Mouse (Mus musculus) cerebellum, postnatal 10 days (tissue): ENCODE data around the gene Pxdn.
A peak's percentile ranks its signal among the peaks of the same experiment; 100 is the strongest.

Source experiments
- DNase-seq, 2 experiments: peaks; one replicate each; pipeline ENCODE4 v3.0.0; 2021; ENCODE audit warnings: mixed read lengths in 2 of 2

The Pxdn gene

DNA sequence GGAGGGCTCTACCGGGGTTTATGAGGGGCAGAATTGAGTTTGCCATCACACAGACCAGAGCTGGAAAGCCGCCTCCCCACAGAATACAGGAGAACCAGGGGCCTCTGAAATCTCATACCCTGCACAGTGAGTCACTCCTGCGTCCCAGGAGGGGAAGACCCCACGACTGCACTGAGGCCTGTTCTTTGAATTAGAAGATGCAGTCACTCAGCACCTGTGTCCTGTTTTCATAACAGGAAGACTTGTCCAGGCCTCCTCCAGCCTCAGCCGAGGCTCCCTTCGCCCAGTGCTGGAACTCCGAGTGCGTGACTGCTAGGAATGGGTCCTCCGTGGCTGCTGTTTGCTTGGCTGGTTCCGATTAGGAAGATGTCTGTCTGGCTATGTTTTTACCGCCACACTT, 16.6 kb downstream of the Pxdn start:
- DNase-seq, result no peak

DNA sequence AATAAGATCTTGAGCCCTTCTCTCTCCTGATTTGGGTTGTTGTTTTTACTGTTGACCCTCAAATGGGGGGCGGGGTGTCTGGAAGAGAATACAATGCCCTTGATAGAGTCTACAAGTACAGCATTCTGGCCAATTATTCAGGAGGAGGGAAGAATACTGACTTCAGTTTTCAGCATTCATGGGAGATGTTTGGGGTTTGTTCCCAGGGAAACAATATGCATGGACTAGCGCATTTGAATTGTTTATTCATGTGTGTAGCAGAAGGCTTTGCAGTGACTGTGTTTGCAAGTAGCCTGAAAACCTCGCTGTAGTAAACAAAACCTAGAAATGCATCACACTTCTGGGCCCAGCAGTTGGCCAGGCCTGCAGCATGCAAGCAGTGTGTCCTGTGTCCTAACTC, 17.1 kb downstream of the Pxdn start:
- no peak for DNase-seq

DNA sequence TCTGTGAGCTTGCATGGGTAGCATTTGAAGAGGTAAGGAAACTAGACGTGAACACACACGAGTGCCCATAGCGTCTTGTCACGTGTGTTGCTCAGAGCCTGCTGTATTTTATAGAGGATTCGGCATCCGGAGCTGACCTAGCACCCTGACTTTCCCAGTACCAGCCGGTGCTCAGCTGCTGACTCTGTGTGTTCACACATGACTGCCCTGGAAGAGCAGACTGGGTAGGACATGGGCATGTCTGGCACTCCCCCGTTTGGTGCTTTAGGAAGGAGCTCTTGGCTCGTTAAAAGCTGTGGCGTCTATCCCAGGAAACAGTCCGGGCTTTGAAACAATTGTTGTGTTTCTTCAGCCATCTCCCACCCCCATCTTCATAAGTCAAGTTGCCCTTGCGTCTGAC, 19.6 kb downstream of the Pxdn start:
- peak; percentile 63 to 72 for DNase-seq

DNA sequence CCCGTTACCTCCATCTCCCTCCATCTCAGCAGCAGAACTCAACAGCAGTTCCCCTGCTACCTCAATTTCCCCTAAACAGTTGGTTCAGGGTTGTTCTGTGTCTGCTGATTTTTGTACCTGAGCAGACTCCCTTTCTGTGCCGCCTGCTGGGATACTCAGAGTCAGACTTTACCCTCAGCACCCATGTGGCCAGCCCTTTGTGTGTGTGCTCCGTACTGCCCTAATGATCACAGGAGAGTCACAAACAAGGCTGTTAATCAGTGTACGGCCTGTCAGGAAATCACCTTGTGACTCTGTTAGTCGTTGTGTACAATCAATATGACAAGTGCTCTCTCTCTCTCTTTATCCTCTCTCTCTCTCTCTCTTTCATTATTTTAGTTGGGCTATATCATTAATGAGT, 21.2 kb downstream of the Pxdn start:
- no peak for DNase-seq

DNA sequence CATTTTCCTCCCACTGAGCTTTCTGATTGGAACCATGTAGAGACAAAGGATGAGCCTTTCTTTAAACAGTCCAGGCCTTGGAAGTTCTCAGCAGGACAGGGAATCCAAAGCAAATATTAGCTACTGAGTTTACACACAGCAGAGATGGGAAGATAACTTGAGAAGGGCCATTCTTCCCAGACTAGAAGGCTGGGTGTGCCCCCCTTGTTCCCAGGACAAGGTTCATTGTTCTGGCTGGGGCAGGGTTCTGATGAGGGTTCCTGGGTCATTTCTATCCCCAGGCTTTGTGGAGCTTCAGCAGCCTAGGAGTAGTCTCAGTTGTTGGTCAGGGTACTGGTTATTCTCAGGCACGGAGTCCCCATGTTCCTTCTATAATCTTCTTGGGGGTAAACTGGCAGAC, 23.6 kb downstream of the Pxdn start:
- no peak for DNase-seq

DNA sequence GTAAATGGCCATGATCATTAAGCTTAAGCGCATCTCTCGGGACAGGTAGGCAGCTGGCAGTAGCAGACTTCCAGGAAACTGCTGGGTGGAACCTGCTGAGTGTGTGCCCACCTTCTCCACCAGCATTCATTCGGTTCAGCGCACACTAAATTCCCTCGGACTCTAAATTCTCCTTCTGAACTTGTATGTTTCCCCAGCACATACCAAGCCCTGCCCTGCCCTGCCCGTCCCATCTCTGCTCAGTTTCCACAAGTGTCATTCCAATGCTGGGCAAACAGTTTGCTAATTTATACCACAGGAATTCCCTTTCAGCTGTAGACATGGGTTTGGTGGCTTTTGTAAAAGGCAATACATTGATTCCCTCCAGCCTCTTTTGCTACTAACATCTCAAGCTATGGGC, 27.6 kb downstream of the Pxdn start:
- DNase-seq, result no peak

DNA sequence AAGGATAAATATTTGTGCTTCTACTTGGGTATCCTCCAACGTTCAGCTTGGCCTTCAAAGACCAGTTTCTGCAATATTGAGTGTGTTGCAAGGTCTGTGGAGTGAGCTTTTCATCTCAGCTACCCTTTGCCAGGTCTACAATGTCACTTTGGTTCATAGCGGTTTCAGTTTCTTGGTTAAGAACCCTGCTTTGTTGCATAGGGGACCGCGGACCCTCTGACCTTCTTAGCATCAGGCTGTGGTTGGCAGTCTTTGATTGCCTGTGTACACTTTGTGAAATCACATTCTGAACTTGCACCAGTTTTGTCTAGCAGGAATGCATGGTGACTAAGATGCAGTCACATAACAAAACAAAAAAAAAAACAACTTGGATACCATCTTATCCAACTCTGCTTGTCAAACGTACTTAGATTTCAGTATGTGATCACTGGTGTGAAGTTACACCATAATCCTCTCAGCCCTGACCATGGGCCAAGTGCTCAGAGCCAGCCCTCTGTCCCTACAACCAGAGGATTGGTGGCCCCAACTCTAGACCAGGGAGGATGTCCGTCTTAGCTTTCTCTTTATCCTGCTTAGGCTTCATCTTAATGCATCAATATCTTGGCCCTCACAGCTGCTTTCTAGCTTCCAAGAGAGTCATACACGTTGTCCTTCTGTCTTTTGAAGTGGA, 34.5 kb downstream of the Pxdn start:
- DNase-seq, result no peak

DNA sequence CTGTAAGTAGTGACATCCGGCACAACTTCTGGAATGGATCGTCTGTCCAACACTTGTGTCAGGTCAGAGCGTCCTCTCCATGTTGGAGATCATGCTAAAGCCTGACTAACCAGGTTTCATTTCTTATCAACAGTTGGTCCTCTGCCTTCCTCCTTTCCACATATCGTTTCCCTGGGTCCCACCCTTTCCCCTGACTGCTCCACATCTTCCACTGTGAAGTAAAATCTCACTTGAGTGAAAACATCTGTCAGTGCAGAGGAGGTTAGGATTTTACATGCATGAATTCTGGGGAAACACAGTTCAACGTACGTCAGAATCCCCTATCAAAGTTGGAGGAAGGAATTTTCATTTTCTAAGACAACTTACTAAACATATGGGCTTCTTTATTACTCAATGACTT, 35.1 kb downstream of the Pxdn start:
- DNase-seq, result no peak

DNA sequence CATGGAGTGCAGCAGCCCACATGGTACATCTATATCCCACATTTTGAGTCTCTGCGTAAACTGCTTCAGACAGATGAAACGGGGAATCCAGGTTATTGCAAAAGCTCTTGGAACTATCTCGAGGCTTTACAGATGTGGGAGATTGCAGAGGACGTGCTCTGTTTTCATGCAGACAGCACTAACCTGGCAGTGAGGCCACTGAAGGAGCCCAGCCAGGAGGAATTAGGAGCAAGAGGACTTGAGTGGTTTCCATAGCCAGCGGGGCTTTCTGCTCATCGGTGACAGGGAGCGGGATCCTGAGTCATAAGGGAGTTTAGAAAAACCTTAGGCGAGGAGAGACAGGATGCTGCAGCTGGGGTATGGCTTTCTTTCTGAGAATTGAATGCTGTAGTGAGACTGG, 42.7 kb downstream of the Pxdn start:
- no peak for DNase-seq

DNA sequence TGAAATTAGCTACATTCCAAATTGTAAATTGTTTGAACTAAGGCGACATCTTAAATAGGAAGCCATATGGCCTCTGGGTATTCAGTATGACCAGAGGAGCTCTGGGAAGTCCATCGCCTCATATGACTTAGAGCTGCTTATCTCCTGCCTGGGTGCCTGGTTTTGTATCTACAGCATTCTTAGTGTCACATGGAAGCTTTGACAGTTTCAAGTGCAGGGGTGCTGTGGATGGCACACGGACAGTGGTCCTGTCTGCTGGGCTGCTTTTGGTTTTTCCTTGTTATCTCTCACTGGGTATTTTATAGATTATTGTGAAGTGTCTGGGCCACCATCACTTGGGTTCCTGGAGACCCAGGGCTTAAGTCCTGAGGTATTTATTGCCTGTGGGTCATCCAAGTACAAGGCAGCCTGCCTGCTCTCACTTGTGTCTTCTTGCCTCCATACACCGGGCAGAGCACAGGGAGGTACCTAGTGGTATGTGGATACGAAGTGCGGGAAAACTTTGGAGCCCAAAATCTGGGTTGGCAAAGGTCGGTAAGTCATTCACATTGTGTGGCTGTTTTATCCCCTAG, 44.4 kb downstream of the Pxdn start:
- no peak for DNase-seq

DNA sequence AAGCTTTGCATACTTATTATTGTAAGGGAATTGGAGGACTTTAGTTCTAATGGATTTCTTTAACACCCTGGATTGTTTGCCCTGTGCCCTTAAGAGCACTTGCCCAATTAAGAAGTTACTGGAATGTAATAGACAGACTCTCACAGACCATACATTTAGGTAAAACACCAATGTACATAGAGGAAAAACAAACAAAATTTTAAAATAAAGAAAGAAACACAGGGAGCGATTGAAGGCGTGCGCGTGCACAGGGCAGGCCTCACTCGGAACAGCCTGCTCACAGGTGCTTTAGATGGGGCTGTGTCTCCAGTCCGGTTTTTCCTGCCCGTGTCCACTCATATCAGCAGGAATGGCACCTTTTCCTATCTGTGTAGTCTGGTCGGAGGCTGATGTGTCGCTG, 45.8 kb downstream of the Pxdn start:
- DNase-seq, result no peak

DNA sequence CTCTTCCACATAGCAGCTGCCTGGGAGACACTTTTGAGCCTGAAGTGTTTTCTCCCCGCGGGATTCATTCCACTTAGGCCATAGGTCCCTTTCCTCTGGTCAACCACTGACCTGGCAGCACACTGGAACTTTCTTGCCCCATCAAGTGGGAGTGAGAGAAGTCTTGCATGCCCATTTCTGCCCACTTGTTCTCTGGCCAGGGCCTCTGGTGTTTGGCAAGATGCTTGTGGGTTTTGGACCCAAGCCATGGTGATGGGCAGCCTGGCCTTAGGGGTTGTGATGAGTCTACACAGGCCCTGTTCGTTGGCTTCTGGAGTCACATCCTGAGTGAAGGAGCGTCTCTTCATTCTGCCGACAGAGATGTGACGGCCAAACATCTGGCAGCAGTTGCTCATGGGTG, 47.7 kb downstream of the Pxdn start:
- peak; percentile 68 to 77 for DNase-seq

DNA sequence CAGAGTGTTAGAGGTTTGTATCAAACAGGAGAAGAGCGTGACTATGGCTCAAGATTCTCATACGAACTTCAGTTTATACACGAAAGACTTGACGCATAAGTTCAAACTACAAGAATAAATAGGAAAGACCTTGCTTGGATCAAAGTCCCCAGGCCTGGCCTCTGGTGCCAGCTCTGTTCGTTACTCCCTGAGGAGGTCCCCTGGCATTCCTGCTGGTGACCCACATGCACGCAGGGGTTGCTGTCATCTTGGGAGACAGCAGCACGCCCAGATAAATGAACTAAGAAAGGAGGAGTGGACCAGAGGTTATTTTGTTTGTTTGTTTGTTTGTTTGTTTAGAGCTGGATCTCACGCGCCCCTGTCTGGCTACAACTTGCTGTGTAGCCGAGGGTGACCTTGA, 48.8 kb downstream of the Pxdn start:
- no peak for DNase-seq

DNA sequence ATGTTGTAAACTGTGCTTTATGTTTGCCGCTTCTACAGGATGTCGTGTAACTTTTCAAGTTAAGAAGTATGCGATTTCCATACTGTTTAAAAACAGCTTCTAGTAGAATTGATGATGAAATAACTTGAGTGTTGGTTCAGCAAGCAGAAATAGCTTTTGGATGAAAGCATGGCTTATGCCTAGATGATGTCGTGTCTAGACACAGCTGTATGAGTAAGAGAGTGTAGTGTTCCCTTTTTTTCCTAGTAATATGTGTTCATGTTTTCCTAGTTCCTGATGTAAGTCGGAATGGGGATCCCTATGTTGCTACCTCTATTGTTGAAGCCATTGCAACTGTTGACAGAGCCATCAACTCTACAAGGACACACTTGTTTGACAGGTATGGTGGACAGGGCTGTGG, 61.5 kb downstream of the Pxdn start:
- no peak for DNase-seq

DNA sequence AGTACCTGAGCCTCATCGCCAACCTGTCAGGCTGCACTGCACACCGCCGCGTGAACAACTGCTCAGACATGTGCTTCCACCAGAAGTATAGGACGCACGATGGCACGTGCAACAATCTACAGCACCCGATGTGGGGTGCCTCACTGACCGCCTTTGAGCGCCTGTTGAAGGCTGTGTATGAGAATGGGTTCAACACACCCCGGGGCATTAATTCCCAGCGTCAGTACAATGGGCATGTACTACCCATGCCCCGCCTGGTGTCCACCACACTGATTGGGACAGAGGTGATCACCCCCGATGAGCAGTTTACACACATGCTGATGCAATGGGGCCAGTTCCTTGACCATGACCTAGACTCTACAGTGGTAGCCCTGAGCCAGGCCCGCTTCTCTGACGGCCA, 64.5 kb downstream of the Pxdn start:
- DNase-seq, result no peak

DNA sequence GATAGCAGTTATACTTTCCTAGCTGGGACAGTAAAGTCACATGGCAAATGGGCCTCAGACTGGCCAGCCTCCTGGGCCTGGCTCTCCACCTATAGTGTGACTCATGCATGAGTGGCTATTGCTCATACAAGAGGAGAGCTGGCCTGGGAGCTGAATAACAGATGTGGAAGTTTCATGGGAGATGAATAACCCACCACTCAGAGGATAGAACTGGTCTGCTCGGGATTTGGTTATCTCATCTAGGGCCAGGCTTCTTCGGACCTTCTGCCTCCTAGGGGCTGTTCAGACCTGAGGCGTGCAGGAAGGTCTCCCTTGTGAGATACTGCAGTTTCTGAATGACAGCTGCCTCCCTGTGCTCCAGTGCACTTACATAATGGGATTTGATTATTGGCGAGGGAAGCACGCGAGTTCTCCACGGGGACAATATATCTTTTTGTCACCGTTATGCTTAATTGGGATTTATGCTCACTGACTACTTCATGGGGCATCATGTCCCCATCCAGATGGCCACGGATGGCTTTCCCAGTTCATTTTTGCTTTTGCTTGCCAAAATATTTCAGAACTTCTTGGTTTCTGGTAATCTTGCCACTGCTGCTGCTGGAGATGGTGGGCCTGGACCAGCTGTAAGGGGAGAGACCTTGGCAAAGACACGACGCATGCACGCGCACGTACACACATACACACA, 66.4 kb downstream of the Pxdn start:
- peak; percentile 51 to 60 for DNase-seq

DNA sequence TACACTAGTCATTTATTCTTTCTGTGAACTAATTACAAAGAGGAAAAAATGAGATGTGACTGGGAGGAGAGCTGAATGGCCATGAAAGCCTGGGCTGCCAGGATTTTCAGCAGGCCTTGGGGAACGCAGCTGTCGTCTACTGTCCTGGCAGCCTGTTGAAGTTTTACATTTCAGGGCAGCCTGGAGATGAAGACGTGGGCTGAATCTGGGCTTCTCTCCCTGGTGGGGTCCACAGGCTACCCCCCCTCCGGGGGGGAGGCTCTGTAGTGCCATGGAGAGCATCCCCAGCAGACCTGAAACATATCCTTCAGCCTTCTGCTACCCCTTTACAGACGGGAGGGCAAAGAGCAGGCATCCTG, 66.9 kb downstream of the Pxdn start:
- DNase-seq, result peak; percentile 45 to 48

DNA sequence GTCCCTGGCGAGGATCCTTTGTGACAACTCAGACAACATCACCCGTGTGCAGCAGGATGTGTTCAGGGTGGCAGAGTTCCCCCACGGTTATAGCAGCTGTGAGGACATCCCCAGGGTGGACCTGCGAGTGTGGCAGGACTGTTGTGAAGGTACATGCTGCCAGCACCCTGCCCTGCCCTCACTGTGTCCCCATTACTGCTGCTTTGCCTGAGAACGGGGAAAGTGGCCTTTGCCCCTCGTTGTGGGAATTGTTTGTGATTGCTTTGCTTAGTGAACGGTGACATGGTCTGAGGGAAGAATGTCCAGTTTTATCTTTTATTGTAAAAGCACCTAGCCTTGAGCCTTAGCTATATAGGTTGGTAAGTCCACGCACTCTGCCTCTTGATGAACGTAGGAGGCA, 69.2 kb downstream of the Pxdn start:
- no peak for DNase-seq

DNA sequence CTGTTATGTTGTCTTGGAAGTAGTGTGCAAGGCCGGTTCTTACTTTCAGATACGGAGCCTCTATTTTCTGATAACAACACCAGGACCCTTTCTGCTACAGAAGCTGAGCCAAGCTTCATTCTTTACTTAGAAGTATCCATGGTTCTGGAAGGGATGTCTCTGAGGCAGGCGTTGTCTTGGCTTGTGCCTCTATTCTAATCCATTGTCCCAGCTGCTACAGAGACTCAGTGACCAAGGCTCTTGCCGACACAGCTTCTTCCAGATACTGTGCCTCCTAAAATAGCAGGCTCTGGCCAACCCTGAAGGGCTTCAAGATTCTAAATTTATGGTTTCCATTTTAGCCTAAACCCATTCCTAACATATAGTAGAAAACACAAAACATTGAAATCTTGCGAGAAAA, 71.3 kb downstream of the Pxdn start:
- DNase-seq, result no peak

DNA sequence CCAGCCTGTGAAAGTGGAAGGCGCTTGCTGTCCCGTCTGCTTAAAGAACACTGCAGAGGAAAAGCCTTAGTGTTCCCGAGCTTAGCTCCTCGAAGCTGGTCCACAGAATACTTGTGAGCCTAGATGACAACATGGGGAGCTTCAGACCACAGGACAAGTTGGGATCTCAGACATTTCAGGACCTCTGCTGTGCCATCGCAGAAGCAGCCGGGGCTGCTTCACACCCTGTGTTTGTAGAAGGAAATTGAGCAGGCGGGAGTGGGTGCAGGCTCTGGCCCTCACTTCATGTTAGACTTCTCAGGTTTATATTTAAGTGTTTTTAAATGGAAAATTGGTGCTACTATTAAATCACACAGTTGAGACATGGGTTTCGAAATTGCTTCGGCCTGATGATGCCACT, 78.1 kb downstream of the Pxdn start:
- no peak for DNase-seq

DNA sequence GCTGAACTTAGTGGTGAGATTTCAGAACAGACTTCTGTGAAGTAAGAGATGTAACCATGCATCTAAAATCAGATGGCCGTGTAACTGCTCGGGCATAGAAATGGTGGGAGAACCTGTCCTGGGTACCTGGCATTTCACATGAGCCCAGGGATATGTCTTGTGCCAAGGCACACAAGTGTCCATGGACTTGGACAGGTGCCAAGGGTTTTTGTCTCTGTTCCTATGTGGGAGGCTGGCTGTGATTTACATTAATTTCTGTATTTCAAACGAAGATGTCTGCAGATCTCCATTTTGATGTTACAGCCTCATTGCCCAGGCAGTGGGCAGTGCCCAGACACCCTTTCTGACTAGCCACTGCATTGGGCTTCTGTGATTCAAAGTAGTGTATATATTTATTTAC, 79.7 kb downstream of the Pxdn start:
- DNase-seq, result peak; percentile 59 to 60

DNA sequence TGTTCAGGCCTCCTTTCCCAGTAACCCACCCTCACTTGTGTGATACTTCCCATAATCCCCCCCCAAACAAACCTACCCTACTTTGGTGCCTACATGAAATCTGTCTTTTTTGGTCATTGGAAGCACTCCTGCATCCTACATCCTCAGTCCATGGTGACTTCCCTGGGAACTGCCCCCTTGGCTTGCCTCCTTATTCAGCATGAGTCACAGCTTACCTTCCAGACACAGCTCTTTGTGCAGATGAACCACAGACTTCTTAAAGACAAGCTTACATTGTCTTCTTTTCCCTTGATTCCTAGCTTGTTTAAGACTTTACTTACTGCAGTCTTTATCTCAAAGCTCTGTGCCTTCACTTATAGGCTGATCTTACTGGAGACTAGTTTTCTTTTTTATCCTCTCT, 83.0 kb downstream of the Pxdn start:
- DNase-seq, result no peak

DNA sequence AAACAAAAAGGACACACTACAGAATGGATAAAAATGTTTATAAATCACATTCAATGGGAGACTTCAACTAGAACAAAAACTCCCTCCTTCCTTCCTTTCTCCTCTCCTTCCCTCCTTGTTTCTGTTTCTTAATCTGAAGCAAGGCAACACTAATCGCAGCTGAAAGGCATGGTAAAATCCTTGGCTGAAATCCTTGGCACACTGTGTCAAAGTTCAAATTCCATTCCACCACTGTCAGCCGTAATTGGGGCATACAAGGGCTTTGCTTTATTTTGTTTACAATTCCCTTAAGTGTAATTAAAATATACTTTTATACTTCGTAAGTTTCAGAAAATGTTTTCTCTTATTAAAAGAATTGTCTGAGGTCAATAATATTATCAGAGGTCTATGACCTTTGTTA, 86.1 kb downstream of the Pxdn start:
- DNase-seq, result no peak

DNA sequence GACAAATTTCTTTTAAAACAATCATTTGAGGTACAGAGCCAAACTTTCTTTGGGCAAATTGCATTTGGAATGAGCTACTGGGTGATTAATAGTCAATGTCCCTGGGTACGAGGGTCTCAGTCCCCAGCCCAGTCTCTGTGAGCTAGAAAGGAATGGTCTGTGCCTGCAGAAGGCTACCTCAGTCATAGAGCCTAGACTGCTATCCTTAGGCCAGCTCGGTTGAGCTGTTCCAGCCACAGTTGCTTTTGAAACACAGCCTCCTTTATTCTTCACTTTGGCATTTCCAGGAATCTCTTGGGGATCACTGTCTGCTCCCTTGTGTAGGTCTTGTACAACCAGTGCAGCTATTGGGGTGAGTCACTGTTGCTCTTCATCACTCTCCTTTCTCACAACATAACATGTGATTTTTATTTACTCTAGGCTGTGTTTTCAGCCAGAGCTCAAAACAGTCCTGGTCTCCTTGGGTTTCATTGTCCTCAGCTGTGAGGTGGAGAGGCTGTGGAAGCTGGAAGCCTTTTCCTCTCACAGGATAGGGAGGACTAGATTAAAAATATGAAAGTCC, 86.9 kb downstream of the Pxdn start:
- no peak for DNase-seq
